Mouse (Mus musculus) heart, postnatal 0 days (tissue): ENCODE results near the gene Rab26. TPM values are rescaled to one million over a fixed set of nuclear protein-coding genes. Genes with fewer than 3 reads are reported as not detected.

Source experiments
- ATAC-seq: fragments of 200-750 bp; cut with Nextera tagmentation; 2 replicates; pipeline ENCODE4 v1.8.0; 2017; ENCODE audit warnings: low read depth, moderate number of reproducible peaks, moderate library complexity; ENCODE audit not compliant: insufficient read depth
- DNase-seq: peaks from one replicate; pipeline ENCODE4 v3.0.0-alpha.2; 2016; ENCODE audit warnings: low spot score
- H3K27ac ChIP-seq: fragments of 300-500 bp; sonication (generic); 2 replicates; pipeline ENCODE4 v1.5.1; 2014; ENCODE audit warnings: low read depth, mild to moderate bottlenecking
- H3K27me3 ChIP-seq: fragments of 300-500 bp; sonication (generic); 2 replicates; pipeline ENCODE4 v1.6.1; 2014; ENCODE audit warnings: low read length, mixed read lengths; ENCODE audit not compliant: control insufficient read depth, insufficient read depth
- H3K36me3 ChIP-seq: fragments of 300-500 bp; sonication (generic); replicated peaks from 2 replicates; pipeline ENCODE4 v1.6.1; 2014; ENCODE audit warnings: low read length, mixed read lengths; ENCODE audit not compliant: control insufficient read depth, insufficient read depth
- H3K4me1 ChIP-seq: fragments of 300-500 bp; sonication (generic); 2 replicates; pipeline ENCODE4 v1.6.1; 2014; ENCODE audit warnings: antibody characterized with exemption; ENCODE audit not compliant: control insufficient read depth, insufficient read depth
- H3K4me2 ChIP-seq: fragments of 300-500 bp; sonication (generic); 2 replicates; pipeline ENCODE4 v1.6.1; 2014; ENCODE audit warnings: low read depth, mild to moderate bottlenecking, low read length, moderate library complexity
- H3K4me3 ChIP-seq: fragments of 300-500 bp; sonication (generic); 2 replicates; pipeline ENCODE4 v1.5.1; 2014; ENCODE audit warnings: low read depth, low read length
- H3K9ac ChIP-seq: fragments of 300-500 bp; sonication (generic); replicated peaks from 2 replicates; pipeline ENCODE4 v1.6.1; 2014; ENCODE audit warnings: low read depth, low read length, mixed read lengths
- H3K9me3 ChIP-seq: fragments of 300-500 bp; sonication (generic); replicated peaks from 2 replicates; pipeline ENCODE4 v1.6.1; 2016; ENCODE audit warnings: low read length; ENCODE audit not compliant: control insufficient read depth
- CTCF ChIP-seq: IDR thresholded peaks from 2 replicates; pipeline ENCODE4 v1.5.1; 2016; ENCODE audit warnings: antibody characterized with exemption, control low read depth, low read depth
- EP300 ChIP-seq: IDR thresholded peaks from 2 replicates; pipeline ENCODE4 v1.6.1; 2016; ENCODE audit warnings: antibody characterized with exemption, low read depth
- WGBS: fragments of 180-500 bp; shearing (Covaris S2); extraction: QIAGEN DNeasy Blood & Tissue Kit; methylation state at CpG from one replicate; pipeline ENCODE4 v1.1.7; 2014; 5-methylcytosine and 5-hydroxymethylcytosine counted together
- polyA plus RNA-seq: library from polyadenylated mRNA; unstranded; fragments of >200 nt; fragmentation: Nextera tagmentation; extraction: Ambion mirVana; gene quantifications from 2 replicates; pipeline ENCODE4 v1.2.1, GENCODE M21; 2015
- total RNA-seq: library from RNA; depleted of rRNA; stranded (reverse); fragments of >200 nt; gene quantifications from 2 replicates; pipeline ENCODE4 v1.2.3, GENCODE M21; 2014; ENCODE audit warnings: low replicate concordance; rRNA removed

Rab26 gene
- total and polyA plus RNA-seq, 2 experiments from 2014 or later = 0.46 TPM; not detected in 1

DNA sequence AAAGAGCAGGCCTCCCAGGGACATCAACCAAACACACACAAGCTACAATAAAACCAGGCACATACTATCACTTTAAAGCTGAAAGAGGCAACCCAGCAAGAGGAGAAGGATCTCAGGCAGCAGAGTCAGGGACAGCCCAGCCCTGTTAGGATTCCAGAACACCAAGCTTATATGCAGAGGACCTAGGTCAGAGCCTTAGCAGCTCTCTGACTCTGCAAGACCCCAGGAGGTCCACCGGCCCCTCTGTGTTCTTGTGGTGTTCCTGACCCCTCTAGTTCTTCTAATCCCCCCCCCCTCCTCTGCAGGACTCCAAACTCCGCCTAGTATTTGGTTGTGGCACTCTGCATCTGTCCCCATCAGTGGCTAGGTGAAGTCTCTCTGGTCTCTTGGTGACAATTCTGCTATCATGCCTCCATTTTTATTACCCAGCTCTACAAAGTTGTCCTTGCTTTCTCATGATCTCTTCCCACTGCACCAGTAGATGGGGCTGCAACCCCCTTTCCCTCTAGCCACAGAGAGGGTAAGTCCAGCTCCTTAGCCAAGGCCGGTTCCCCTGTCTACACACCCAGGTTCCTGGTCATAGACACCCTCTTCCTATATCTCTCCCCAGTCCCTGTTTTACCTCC, 53.7 kb downstream of the Rab26 start:
- ATAC-seq = no peak
- DNase-seq = no peak
- Histone ChIP-seq H3K27me3 (0 out of 2 replicates have a peak, but pooled peaks cover 3% of the 10 kb centered on the region), H3K27ac (no peak overlapping the region), H3K9ac (no peak overlapping the region), H3K9me3 (no peaks in the 10 kb centered on the region), H3K4me1 (peaks cover 2% of the 10 kb centered on the region), H3K4me3 (no peak overlapping the region), H3K4me2 (no peak overlapping the region), H3K36me3 (peaks cover 21% of the 10 kb centered on the region)
- WGBS = 41% methylated on average over 3 of the region's 3 CpGs
- no peak for TF ChIP-seq EP300
- peak; percentile 32 for TF ChIP-seq CTCF

DNA sequence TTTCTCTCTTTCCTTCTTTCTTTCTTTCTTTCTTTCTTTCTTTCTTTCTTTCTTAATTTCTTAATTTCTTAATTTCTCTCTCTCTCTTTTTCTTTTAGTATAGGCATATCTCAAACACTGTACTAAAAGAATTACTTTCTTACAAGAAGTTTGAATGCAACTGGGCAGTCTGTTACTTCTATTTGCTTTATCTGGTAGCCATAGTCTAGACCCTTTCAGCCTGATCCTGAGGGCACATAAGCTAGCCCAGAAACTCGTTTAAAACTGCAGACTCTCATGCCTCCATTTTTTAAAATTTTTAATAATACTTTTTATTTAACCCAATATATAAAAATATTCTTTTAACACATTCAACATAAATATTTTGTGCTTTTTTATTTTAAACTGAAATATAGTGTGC, 54.6 kb downstream of the Rab26 start:
- peak overlapping the region; percentile 81; the same call in 1 of the 2 replicates for H3K9ac ChIP-seq
- H3K27me3 ChIP-seq = 0 out of 2 replicates have a peak, but pooled peaks cover under 1% of the 10 kb centered on the region
- H3K36me3 ChIP-seq = peaks cover 30% of the 10 kb centered on the region
- no peak overlapping the region for H3K4me2 ChIP-seq
- no peaks in the 10 kb centered on the region; the same call in none of the 2 replicates for H3K4me1 ChIP-seq
- peak overlapping the region; percentile 75 for H3K4me3 ChIP-seq
- no peak for DNase-seq
- TF ChIP-seq EP300 (no peak), CTCF (no peak)
- H3K27ac ChIP-seq = no peak overlapping the region
- no peak for ATAC-seq
- no peaks in the 10 kb centered on the region for H3K9me3 ChIP-seq
- 27% methylated on average over 1 of the region's 1 CpGs for WGBS

DNA sequence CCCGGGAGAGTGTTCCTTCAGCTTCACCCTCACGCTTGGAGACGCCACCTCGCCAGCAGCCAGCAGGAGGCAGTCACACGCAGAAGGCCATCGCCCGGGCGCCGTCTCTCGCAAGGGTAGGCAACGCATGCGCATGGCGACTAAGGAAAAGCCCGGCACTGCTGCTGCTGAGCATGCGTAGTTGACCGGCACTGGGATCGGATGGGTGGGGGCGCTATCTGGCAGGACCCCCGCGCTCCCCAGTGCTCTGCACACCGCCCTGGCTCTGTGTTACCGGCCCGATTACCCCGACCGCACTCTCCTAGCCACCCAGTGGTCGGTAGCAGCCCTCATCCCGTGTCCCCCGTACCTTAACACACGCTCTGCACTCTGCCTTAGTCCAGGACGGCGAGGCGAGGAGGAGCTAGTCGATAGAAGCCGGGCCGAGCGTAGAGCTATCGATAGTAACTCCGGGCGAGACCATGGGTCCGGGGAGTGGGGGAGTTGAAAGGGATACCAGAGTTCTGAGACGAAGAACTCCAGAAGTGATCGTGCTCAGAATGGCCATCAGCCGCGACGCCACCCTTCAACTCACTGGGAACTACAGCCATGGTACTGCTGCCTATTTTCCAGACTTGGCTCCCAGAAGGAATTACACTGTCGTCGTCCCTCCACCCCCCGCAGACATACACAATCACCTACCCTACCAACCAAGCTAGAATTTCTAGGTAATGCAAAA, 55.2 kb downstream of the Rab26 start, which contains the start of gene Mlst8:
TSS of gene Mlst8 (minus strand) at position 416 of the 718 bp plus-strand sequence.
- no peak for TF ChIP-seq EP300
- TF ChIP-seq CTCF = peak; percentile 95
- peak within 1 kb of the TSS; percentile 90 for H3K27ac ChIP-seq
- no peaks in the 10 kb centered on the region for H3K27me3 ChIP-seq
- H3K4me3 ChIP-seq = peak within 1 kb of the TSS; percentile 75
- H3K9me3 ChIP-seq = no peaks in the 10 kb centered on the region
- DNase-seq (peak; percentile 96), ATAC-seq (peak; percentile 93)
- WGBS = under 1% methylated on average over 47 of the region's 48 CpGs
- H3K9ac ChIP-seq = peak within 1 kb of the TSS; percentile 81
- no peaks in the 10 kb centered on the region; the same call in none of the 2 replicates for H3K4me1 ChIP-seq
- peaks cover 33% of the 10 kb centered on the region for H3K36me3 ChIP-seq
- peak within 1 kb of the TSS; percentile 59 for H3K4me2 ChIP-seq

DNA sequence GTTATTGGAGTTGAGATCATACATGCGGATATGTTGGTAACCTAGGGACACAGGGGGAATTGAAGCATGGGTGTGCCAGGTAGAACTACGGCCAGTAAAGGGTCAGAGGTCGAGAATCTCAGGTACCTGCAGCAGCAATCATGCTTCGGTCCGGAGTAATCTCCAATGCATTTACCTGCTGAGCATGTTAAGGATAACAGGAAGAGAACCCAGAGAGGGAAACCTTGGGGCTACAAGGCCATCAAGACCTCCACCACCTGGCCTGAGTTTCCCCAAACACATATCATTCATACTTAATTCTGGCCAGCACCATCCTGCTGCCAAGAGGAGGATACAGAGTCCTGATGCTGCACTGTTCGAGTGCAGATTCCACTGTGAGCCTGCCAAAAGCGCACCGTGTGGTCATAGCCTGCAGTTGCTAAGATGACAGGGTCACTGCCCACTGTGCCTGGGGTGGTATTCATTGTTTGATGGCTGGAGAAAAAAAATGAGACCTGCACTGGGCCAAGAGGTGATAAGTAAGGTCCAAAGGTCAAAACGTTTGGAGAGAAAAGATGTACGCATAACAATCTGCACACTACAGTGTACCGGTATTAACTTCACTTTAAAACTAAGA, 55.9 kb downstream of the Rab26 start:
- TF ChIP-seq CTCF (no peak), EP300 (no peak)
- Histone ChIP-seq H3K9ac (peak overlapping the region; percentile 11), H3K27me3 (no peaks in the 10 kb centered on the region), H3K27ac (no peak overlapping the region), H3K4me2 (peak overlapping the region; percentile 55), H3K9me3 (no peaks in the 10 kb centered on the region), H3K4me3 (peak overlapping the region; percentile 75), H3K36me3 (peaks cover 34% of the 10 kb centered on the region), H3K4me1 (peaks cover under 1% of the 10 kb centered on the region)
- ATAC-seq (no peak), DNase-seq (no peak)
- 44% methylated on average over 11 of the region's 11 CpGs for WGBS

Other genes starting within 250 kb of the Rab26 start
- not detected in 2 replicates for gene Abca17, start 183.1 kb downstream of the Rab26 start, total RNA-seq
- gene Abca17, start 183.1 kb downstream of the Rab26 start, polyA plus RNA-seq = not detected in 2 replicates
- gene Abca3, start 182.3 kb downstream of the Rab26 start, total RNA-seq = 13.8 and 14.8 TPM in 2 replicates
- 3.5 and 4.4 TPM in 2 replicates for gene Abca3, start 182.3 kb downstream of the Rab26 start, polyA plus RNA-seq
- gene Rnps1, start 119.6 kb downstream of the Rab26 start, total RNA-seq = 123 and 174 TPM in 2 replicates
- gene Rnps1, start 119.6 kb downstream of the Rab26 start, polyA plus RNA-seq = 127 and 135 TPM in 2 replicates
- 440 and 624 TPM in 2 replicates for gene Eci1, start 107.6 kb downstream of the Rab26 start, total RNA-seq
- 595 and 640 TPM in 2 replicates for gene Eci1, start 107.6 kb downstream of the Rab26 start, polyA plus RNA-seq
- gene Dnase1l2, start 91.1 kb downstream of the Rab26 start, total RNA-seq = 1.9 and 4.5 TPM in 2 replicates
- 0.36 and 0.44 TPM in 2 replicates for gene Dnase1l2, start 91.1 kb downstream of the Rab26 start, polyA plus RNA-seq
- gene E4f1, start 63.9 kb downstream of the Rab26 start, total RNA-seq = 19.6 and 20.6 TPM in 2 replicates
- gene E4f1, start 63.9 kb downstream of the Rab26 start, polyA plus RNA-seq = 14.0 and 17.8 TPM in 2 replicates
- gene Pgp, start 63.8 kb downstream of the Rab26 start, total RNA-seq = 48.4 and 62.3 TPM in 2 replicates
- gene Pgp, start 63.8 kb downstream of the Rab26 start, polyA plus RNA-seq = 65.8 and 70.6 TPM in 2 replicates
- gene Bricd5, start 60.3 kb downstream of the Rab26 start, total RNA-seq = not detected in 2 replicates
- not detected in 2 replicates for gene Bricd5, start 60.3 kb downstream of the Rab26 start, polyA plus RNA-seq
- 12.4 and 44.9 TPM in 2 replicates for gene Mlst8, start 55.1 kb downstream of the Rab26 start, total RNA-seq
- gene Mlst8, start 55.1 kb downstream of the Rab26 start, polyA plus RNA-seq = 10.1 and 11.5 TPM in 2 replicates
- gene Caskin1, start 45.6 kb downstream of the Rab26 start, total RNA-seq = 0.11 TPM in 1 of 2 replicates, not detected in the other
- gene Caskin1, start 45.6 kb downstream of the Rab26 start, polyA plus RNA-seq = 0.14 TPM in 2 replicates
- 206 and 281 TPM in 2 replicates for gene Traf7, start 6.3 kb downstream of the Rab26 start, total RNA-seq
- gene Traf7, start 6.3 kb downstream of the Rab26 start, polyA plus RNA-seq = 46.0 and 48.9 TPM in 2 replicates
- gene Pkd1, start 15.6 kb upstream of the Rab26 start, total RNA-seq = 44.5 and 57.5 TPM in 2 replicates
- 7.1 and 9.8 TPM in 2 replicates for gene Pkd1, start 15.6 kb upstream of the Rab26 start, polyA plus RNA-seq
- gene Tsc2, start 98.4 kb upstream of the Rab26 start, total RNA-seq = 55.4 and 88.7 TPM in 2 replicates
- 29.2 and 34.4 TPM in 2 replicates for gene Tsc2, start 98.4 kb upstream of the Rab26 start, polyA plus RNA-seq
- 3.7 and 10.0 TPM in 2 replicates for gene Nthl1, start 98.5 kb upstream of the Rab26 start, total RNA-seq
- gene Nthl1, start 98.5 kb upstream of the Rab26 start, polyA plus RNA-seq = 5.7 and 7.3 TPM in 2 replicates
- gene Slc9a3r2, start 116.1 kb upstream of the Rab26 start, total RNA-seq = 87.9 and 118 TPM in 2 replicates
- 61.9 and 68.1 TPM in 2 replicates for gene Slc9a3r2, start 116.1 kb upstream of the Rab26 start, polyA plus RNA-seq
- gene Npw, start 124.2 kb upstream of the Rab26 start, total RNA-seq = not detected in 2 replicates
- gene Npw, start 124.2 kb upstream of the Rab26 start, polyA plus RNA-seq = not detected in 2 replicates
- 25.4 and 27.5 TPM in 2 replicates for gene Zfp598, start 135.5 kb upstream of the Rab26 start, total RNA-seq
- 7.8 TPM in 2 replicates for gene Zfp598, start 135.5 kb upstream of the Rab26 start, polyA plus RNA-seq
- gene Syngr3, start 155.7 kb upstream of the Rab26 start, total RNA-seq = not detected in 2 replicates
- gene Syngr3, start 155.7 kb upstream of the Rab26 start, polyA plus RNA-seq = 0.16 and 0.49 TPM in 2 replicates
- gene Gfer, start 161.9 kb upstream of the Rab26 start, total RNA-seq = 25.1 and 37.3 TPM in 2 replicates
- gene Gfer, start 161.9 kb upstream of the Rab26 start, polyA plus RNA-seq = 31.0 and 31.6 TPM in 2 replicates
- 0.50 and 2.2 TPM in 2 replicates for gene Noxo1, start 162.0 kb upstream of the Rab26 start, total RNA-seq
- gene Noxo1, start 162.0 kb upstream of the Rab26 start, polyA plus RNA-seq = 0.56 and 0.88 TPM in 2 replicates
- 33.9 and 42.2 TPM in 2 replicates for gene Tbl3, start 173.4 kb upstream of the Rab26 start, total RNA-seq
- gene Tbl3, start 173.4 kb upstream of the Rab26 start, polyA plus RNA-seq = 27.2 and 30.1 TPM in 2 replicates
- 6.5 TPM in 1 of 2 replicates, not detected in the other for gene Rnf151, start 183.9 kb upstream of the Rab26 start, total RNA-seq
- not detected in 2 replicates for gene Rnf151, start 183.9 kb upstream of the Rab26 start, polyA plus RNA-seq
- gene Rps2, start 183.9 kb upstream of the Rab26 start, total RNA-seq = 2,967 and 2,982 TPM in 2 replicates
- 722 and 767 TPM in 2 replicates for gene Rps2, start 183.9 kb upstream of the Rab26 start, polyA plus RNA-seq
- 434 and 667 TPM in 2 replicates for gene Ndufb10, start 190.3 kb upstream of the Rab26 start, total RNA-seq
- gene Ndufb10, start 190.3 kb upstream of the Rab26 start, polyA plus RNA-seq = 1,293 and 1,354 TPM in 2 replicates
- 0.54 and 2.1 TPM in 2 replicates for gene Rpl3l, start 193.6 kb upstream of the Rab26 start, total RNA-seq
- 7.2 TPM in 2 replicates for gene Rpl3l, start 193.6 kb upstream of the Rab26 start, polyA plus RNA-seq
- 28.5 and 41.1 TPM in 2 replicates for gene Msrb1, start 202.4 kb upstream of the Rab26 start, total RNA-seq
- 48.7 and 55.7 TPM in 2 replicates for gene Msrb1, start 202.4 kb upstream of the Rab26 start, polyA plus RNA-seq
- gene Hs3st6, start 218.8 kb upstream of the Rab26 start, total RNA-seq = 0.23 and 3.4 TPM in 2 replicates
- gene Hs3st6, start 218.8 kb upstream of the Rab26 start, polyA plus RNA-seq = 0.14 TPM in 2 replicates